Mouse (Mus musculus): ENCODE measurements around the gene Arhgap31.

DNA sequence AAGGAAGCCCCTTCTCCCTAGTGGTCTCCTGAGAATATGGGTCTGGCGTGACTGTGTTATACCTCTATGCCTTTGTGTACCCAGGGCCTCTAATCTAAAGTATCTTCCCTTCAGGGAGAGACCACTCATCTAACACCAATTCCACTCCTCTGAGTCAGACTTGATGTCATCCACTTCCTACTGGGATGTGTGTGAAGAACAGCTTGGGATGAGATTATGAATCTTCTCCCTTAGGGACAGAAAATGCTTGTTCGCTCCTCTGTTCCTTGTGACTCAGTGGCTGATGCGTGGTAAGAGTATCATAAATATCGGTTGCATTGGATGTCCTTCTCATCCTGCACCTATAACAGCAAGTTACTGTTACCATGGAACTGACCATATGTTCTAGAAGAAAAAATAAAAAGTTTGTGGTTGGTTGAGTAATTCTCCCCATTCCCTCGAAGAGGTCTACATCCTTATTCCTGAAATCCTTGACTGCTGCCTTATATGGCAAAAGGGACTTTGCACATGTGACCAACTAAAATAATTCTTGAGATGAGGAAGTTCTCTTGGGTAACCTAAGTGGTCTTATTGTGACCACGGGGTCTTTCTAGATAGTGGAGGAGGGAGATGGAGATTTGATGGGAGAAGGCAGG, 18.1 kb downstream of the Arhgap31 start:
- TF ChIP-seq CTCF (IDR thresholded peaks at IDR 0.05; ENCODE audit: insufficient read depth, low read depth, low read length), result no peak
- no peak for TF ChIP-seq POLR2A (IDR thresholded peaks at IDR 0.05; ENCODE audit: insufficient read depth, low read depth, low read length)

Data from olfactory bulb, adult 2 months (tissue).